Mouse (Mus musculus): ENCODE data around the gene Ggt6. TPM values are rescaled to one million over a fixed set of nuclear protein-coding genes. Genes with fewer than 3 reads are reported as not detected.

The Ggt6 gene
- polyA plus RNA-seq, 1 experiment from 2014 or later: not detected

- H3K9ac ChIP-seq (ENCODE audit: low read length): peak within 1 kb of the TSS; percentile 80
- peak within 1 kb of the TSS; percentile 92 for H3K27ac ChIP-seq (ENCODE audit: low read depth, low read length)
- DNase-seq (ENCODE audit: low spot score) (peak; percentile 98), ATAC-seq (peak; percentile 95)
- H3K36me3 ChIP-seq (ENCODE audit: control insufficient read depth, insufficient read depth, low read length): peaks cover 39% of the 10 kb centered on the region
- peaks cover 6% of the 10 kb centered on the region for H3K4me1 ChIP-seq (ENCODE audit: control insufficient read depth, insufficient read depth, low read length)
- no peaks in the 10 kb centered on the region for H3K9me3 ChIP-seq (replicated peaks; ENCODE audit: control insufficient read depth, low read length)
- H3K4me2 ChIP-seq (ENCODE audit: low read length): peak within 1 kb of the TSS; percentile 84
- under 1% methylated on average over 46 of the region's 46 CpGs for WGBS
- H3K4me3 ChIP-seq (ENCODE audit: low read depth, low read length): peak within 1 kb of the TSS; percentile 68
- H3K27me3 ChIP-seq (replicated peaks; ENCODE audit: control insufficient read depth, insufficient read depth, low read length): no peaks in the 10 kb centered on the region
Measured at GRCm38 (mm10) chr11:72440965-72441664, 5.8 kb downstream of the Ggt6 start, which contains the start of gene Mybbp1a. TSS of gene Mybbp1a (plus strand) at chr11:72441355.

DNA sequence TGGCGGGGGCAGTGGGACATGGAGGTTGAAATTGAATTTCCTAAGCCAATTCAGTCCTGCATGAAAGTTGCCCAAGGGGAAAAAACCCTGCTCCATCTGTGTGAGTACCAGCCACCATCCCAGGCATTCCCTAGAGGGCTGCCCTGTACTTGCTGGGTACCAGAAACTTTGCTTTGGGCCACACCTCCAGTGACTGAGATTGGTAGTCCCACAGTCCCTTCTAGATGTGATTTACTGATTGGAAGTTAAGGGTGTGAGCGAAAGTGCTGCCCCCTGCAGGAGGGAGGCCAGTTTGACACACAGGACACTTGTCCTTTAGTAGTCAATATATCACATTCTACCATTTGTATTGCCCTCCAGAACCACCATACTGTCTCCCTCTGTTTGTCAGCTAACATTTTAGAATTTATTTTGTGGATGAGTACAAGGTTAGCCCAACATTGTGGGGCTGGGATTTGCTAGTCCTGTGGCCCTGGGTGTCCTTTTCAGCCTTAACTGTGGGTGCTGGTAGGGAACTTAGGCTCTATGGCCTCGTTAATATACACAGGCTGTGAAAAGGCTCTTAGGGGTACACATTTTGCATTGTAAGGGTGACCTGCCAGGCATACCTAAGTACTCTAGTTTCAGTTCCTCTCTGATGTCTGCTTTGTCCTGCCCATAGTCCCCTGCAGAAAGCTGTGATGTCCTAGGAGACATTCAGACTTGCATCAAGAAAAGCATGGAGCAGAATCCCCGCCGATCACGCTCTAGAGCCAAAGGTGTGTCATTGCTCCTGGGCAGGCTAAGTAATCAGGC is 11.2 kb downstream of the Ggt6 start:
- H3K9ac ChIP-seq (ENCODE audit: low read length): no peak overlapping the region
- H3K4me2 ChIP-seq (ENCODE audit: low read length): no peak overlapping the region
- no peak overlapping the region for H3K27ac ChIP-seq (ENCODE audit: low read depth, low read length)
- DNase-seq (ENCODE audit: low spot score) (peak; percentile 24), ATAC-seq (no peak)
- peaks cover 6% of the 10 kb centered on the region for H3K4me1 ChIP-seq (ENCODE audit: control insufficient read depth, insufficient read depth, low read length)
- peaks cover 93% of the 10 kb centered on the region for H3K36me3 ChIP-seq (ENCODE audit: control insufficient read depth, insufficient read depth, low read length)
- 90% methylated on average over 6 of the region's 6 CpGs for WGBS
- H3K9me3 ChIP-seq (replicated peaks; ENCODE audit: control insufficient read depth, low read length): no peaks in the 10 kb centered on the region
- no peak overlapping the region for H3K4me3 ChIP-seq (ENCODE audit: low read depth, low read length)
- H3K27me3 ChIP-seq (replicated peaks; ENCODE audit: control insufficient read depth, insufficient read depth, low read length): no peaks in the 10 kb centered on the region

GRCm38 (mm10) chr11:72447475-72447874 is 12.1 kb downstream of the Ggt6 start:
- Histone ChIP-seq H3K36me3 (ENCODE audit: control insufficient read depth, insufficient read depth, low read length) (peaks cover 100% of the 10 kb centered on the region), H3K9me3 (replicated peaks; ENCODE audit: control insufficient read depth, low read length) (no peaks in the 10 kb centered on the region), H3K4me3 (ENCODE audit: low read depth, low read length) (no peak overlapping the region), H3K9ac (ENCODE audit: low read length) (no peak overlapping the region), H3K27me3 (replicated peaks; ENCODE audit: control insufficient read depth, insufficient read depth, low read length) (no peaks in the 10 kb centered on the region), H3K4me1 (ENCODE audit: control insufficient read depth, insufficient read depth, low read length) (peaks cover under 1% of the 10 kb centered on the region; the same call in 1 of the 2 replicates), H3K27ac (ENCODE audit: low read depth, low read length) (no peak overlapping the region), H3K4me2 (ENCODE audit: low read length) (no peak overlapping the region)
- ATAC-seq: no peak
- DNase-seq (ENCODE audit: low spot score): no peak
- 87% methylated on average over 8 of the region's 8 CpGs for WGBS

- Histone ChIP-seq H3K36me3 (ENCODE audit: control insufficient read depth, insufficient read depth, low read length) (peaks cover 71% of the 10 kb centered on the region), H3K27ac (ENCODE audit: low read depth, low read length) (no peak overlapping the region), H3K4me3 (ENCODE audit: low read depth, low read length) (no peak overlapping the region), H3K9me3 (replicated peaks; ENCODE audit: control insufficient read depth, low read length) (no peaks in the 10 kb centered on the region), H3K4me2 (ENCODE audit: low read length) (no peak overlapping the region), H3K4me1 (ENCODE audit: control insufficient read depth, insufficient read depth, low read length) (no peaks in the 10 kb centered on the region), H3K27me3 (replicated peaks; ENCODE audit: control insufficient read depth, insufficient read depth, low read length) (no peaks in the 10 kb centered on the region), H3K9ac (ENCODE audit: low read length) (no peak overlapping the region)
- WGBS: 90% methylated on average over 3 of the region's 3 CpGs
- DNase-seq (ENCODE audit: low spot score) (no peak), ATAC-seq (no peak)
Measured at GRCm38 (mm10) chr11:72452140-72452665, 16.9 kb downstream of the Ggt6 start.

GRCm38 (mm10) chr11:72453105-72453953 is 18.0 kb downstream of the Ggt6 start:
- H3K36me3 ChIP-seq (ENCODE audit: control insufficient read depth, insufficient read depth, low read length): peaks cover 60% of the 10 kb centered on the region
- no peak for ATAC-seq
- H3K9ac ChIP-seq (ENCODE audit: low read length): no peak overlapping the region
- no peaks in the 10 kb centered on the region for H3K9me3 ChIP-seq (replicated peaks; ENCODE audit: control insufficient read depth, low read length)
- H3K27ac ChIP-seq (ENCODE audit: low read depth, low read length): no peak overlapping the region
- no peaks in the 10 kb centered on the region for H3K4me1 ChIP-seq (ENCODE audit: control insufficient read depth, insufficient read depth, low read length)
- no peak overlapping the region for H3K4me2 ChIP-seq (ENCODE audit: low read length)
- WGBS: 62% methylated on average over 15 of the region's 15 CpGs
- no peak overlapping the region for H3K4me3 ChIP-seq (ENCODE audit: low read depth, low read length)
- H3K27me3 ChIP-seq (replicated peaks; ENCODE audit: control insufficient read depth, insufficient read depth, low read length): no peaks in the 10 kb centered on the region
- DNase-seq (ENCODE audit: low spot score): no peak

GRCm38 (mm10) chr11:72455694-72456093 is 20.4 kb downstream of the Ggt6 start:
- no peaks in the 10 kb centered on the region for H3K4me1 ChIP-seq (ENCODE audit: control insufficient read depth, insufficient read depth, low read length)
- H3K27ac ChIP-seq (ENCODE audit: low read depth, low read length): no peak overlapping the region
- H3K4me2 ChIP-seq (ENCODE audit: low read length): no peak overlapping the region
- ATAC-seq (peak; percentile 37; the same call in 1 of the 2 replicates), DNase-seq (ENCODE audit: low spot score) (peak; percentile 26)
- WGBS: 41% methylated on average over 5 of the region's 5 CpGs
- H3K9ac ChIP-seq (ENCODE audit: low read length): no peak overlapping the region; the same call in 1 of the 2 replicates
- H3K4me3 ChIP-seq (ENCODE audit: low read depth, low read length): no peak overlapping the region
- H3K36me3 ChIP-seq (ENCODE audit: control insufficient read depth, insufficient read depth, low read length): peaks cover 39% of the 10 kb centered on the region
- no peaks in the 10 kb centered on the region for H3K9me3 ChIP-seq (replicated peaks; ENCODE audit: control insufficient read depth, low read length)
- H3K27me3 ChIP-seq (replicated peaks; ENCODE audit: control insufficient read depth, insufficient read depth, low read length): no peaks in the 10 kb centered on the region

DNA sequence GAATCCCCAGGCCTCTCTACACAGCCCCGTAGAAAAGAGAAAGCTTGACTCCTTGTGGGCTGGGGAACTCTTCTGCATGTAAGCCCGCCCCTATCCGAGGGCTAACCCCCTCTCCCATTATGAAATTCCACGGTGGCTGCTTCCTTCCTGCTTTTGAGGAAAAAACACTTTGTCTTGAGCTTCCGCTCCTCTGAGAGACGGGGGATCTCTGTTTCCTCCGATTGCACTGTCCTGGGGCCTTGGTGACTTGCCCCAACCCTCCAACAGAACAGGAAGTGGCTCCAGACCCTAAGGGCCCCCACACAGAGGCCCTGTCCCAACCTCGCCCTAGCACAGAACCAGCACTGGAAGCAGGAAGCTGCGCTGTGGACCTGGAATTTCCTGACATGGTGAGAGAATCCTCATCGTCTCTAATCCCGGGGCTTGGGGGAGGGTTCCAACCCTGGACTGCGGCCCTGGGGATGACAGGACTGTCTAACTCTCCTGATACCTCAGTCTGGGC is 22.7 kb downstream of the Ggt6 start:
- WGBS: 69% methylated on average over 12 of the region's 12 CpGs
- Histone ChIP-seq H3K4me3 (ENCODE audit: low read depth, low read length) (no peak overlapping the region), H3K9ac (ENCODE audit: low read length) (no peak overlapping the region), H3K36me3 (ENCODE audit: control insufficient read depth, insufficient read depth, low read length) (peaks cover 15% of the 10 kb centered on the region), H3K4me1 (ENCODE audit: control insufficient read depth, insufficient read depth, low read length) (no peaks in the 10 kb centered on the region), H3K9me3 (replicated peaks; ENCODE audit: control insufficient read depth, low read length) (no peaks in the 10 kb centered on the region), H3K27ac (ENCODE audit: low read depth, low read length) (no peak overlapping the region), H3K27me3 (replicated peaks; ENCODE audit: control insufficient read depth, insufficient read depth, low read length) (no peaks in the 10 kb centered on the region), H3K4me2 (ENCODE audit: low read length) (no peak overlapping the region)
- DNase-seq (ENCODE audit: low spot score) (no peak), ATAC-seq (no peak)

DNA sequence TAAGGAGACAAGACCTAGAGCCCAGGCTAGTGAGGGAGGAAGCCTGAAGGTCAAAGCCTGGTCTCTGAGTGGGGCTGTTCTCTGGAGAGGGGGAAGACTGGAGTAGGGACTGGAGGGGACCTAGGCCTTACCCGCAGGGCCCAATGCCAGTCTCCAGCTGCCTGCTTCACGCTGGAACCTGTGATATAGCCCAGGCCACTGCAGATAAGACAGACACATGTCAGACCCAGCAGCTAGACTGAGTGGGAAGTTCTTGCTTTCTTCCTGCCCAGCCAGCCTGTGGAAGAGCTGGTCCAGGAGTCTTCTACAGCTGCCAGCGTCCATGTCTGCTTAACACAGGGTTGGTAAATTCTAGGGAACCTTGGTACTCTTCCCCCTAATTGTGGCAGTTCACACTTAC is 23.2 kb downstream of the Ggt6 start:
- Histone ChIP-seq H3K36me3 (ENCODE audit: control insufficient read depth, insufficient read depth, low read length) (peaks cover 12% of the 10 kb centered on the region; the same call in 1 of the 2 replicates), H3K27ac (ENCODE audit: low read depth, low read length) (no peak overlapping the region), H3K9me3 (replicated peaks; ENCODE audit: control insufficient read depth, low read length) (no peaks in the 10 kb centered on the region), H3K27me3 (replicated peaks; ENCODE audit: control insufficient read depth, insufficient read depth, low read length) (no peaks in the 10 kb centered on the region), H3K4me1 (ENCODE audit: control insufficient read depth, insufficient read depth, low read length) (no peaks in the 10 kb centered on the region), H3K4me2 (ENCODE audit: low read length) (no peak overlapping the region), H3K4me3 (ENCODE audit: low read depth, low read length) (no peak overlapping the region), H3K9ac (ENCODE audit: low read length) (no peak overlapping the region)
- DNase-seq (ENCODE audit: low spot score): no peak
- ATAC-seq: no peak
- WGBS: 82% methylated on average over 3 of the region's 3 CpGs
